Mouse (Mus musculus): ENCODE measurements around the gene Ppl.

DNA sequence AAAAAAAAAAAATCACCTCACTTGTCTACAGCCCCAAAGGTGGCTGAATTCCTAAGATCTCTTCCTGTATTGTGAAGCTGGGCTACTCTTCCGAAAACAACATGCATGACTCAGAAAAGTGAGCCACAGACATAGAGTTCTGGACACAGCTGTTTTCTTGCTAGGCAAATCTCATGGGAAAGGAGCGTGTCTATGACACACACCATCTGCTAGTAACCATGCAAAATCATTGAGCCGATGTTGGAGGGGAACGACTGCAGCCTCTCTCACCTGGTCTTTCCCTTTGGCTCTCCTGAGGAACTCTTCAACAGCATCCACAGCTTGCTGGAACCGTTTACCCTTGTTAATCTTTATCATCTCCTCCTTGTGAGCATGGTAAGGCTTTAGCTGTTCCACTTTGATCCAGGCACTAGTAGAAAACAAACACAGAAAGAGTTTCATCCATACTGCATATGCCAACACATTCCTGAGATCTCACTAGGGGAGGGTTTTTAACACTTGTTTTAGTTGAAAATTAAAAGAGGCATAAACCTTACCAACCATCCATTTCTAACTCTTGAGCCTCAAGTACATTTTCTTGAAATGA lies 95.5 kb downstream of the Ppl start:
- TF ChIP-seq CHD2 (IDR thresholded peaks at IDR 0.05; ENCODE audit: low read depth, low read length) (no peak), ZNF384 (IDR thresholded peaks at IDR 0.05; ENCODE audit: low read depth, low read length) (no peak), HCFC1 (IDR thresholded peaks at IDR 0.05; ENCODE audit: borderline replicate concordance, insufficient read depth, low read length) (no peak), MAFK (IDR thresholded peaks at IDR 0.05; ENCODE audit: insufficient read depth, low read depth, low read length) (no peak), ZC3H11A (IDR thresholded peaks at IDR 0.05; ENCODE audit: borderline replicate concordance, low read depth, low read length) (no peak)

Data from ES-E14 (cell line).